Mouse (Mus musculus) kidney, adult 9 months (tissue): ENCODE data around the gene Gucd1.
"Not testable (repeated sequence)": the region's sequence is repeated elsewhere in the genome, so short reads cannot be mapped to it uniquely, and the experiment has no call there.

Experiments used
- DNase-seq: peaks from one replicate; pipeline ENCODE4 v3.0.0; 2022

Gene Gucd1

GRCm38 (mm10) chr10:75500345-75500744, 17.4 kb downstream of the Gucd1 start:
- no peak for DNase-seq

GRCm38 (mm10) chr10:75499791-75500190, 18.0 kb downstream of the Gucd1 start:
- DNase-seq, result no peak

- not testable (repeated sequence) for DNase-seq
Observed at GRCm38 (mm10) chr10:75499214-75499613, 18.6 kb downstream of the Gucd1 start.

GRCm38 (mm10) chr10:75495921-75496320, 21.9 kb downstream of the Gucd1 start:
- DNase-seq, result no peak

- peak; percentile 41 for DNase-seq
Observed at GRCm38 (mm10) chr10:75495304-75495703, 22.5 kb downstream of the Gucd1 start.

- DNase-seq, result no peak
Observed at GRCm38 (mm10) chr10:75491936-75492262, 25.9 kb downstream of the Gucd1 start.

GRCm38 (mm10) chr10:75491234-75491935, 26.4 kb downstream of the Gucd1 start:
- DNase-seq, result no peak

- no peak for DNase-seq
Observed at GRCm38 (mm10) chr10:75490731-75491130, 27.0 kb downstream of the Gucd1 start.

GRCm38 (mm10) chr10:75489522-75489921, 28.2 kb downstream of the Gucd1 start:
- DNase-seq, result no peak

- DNase-seq, result no peak
Observed at GRCm38 (mm10) chr10:75487131-75487530, 30.6 kb downstream of the Gucd1 start.

- peak; percentile 86 for DNase-seq
Observed at GRCm38 (mm10) chr10:75486086-75486979, 31.4 kb downstream of the Gucd1 start.

GRCm38 (mm10) chr10:75484767-75485166, 33.0 kb downstream of the Gucd1 start:
- peak; percentile 33 for DNase-seq

- no peak for DNase-seq
Observed at GRCm38 (mm10) chr10:75484066-75484465, 33.7 kb downstream of the Gucd1 start.

- DNase-seq, result no peak
Observed at GRCm38 (mm10) chr10:75482919-75483483, 34.8 kb downstream of the Gucd1 start.

GRCm38 (mm10) chr10:75482271-75482670, 35.5 kb downstream of the Gucd1 start:
- DNase-seq, result no peak

GRCm38 (mm10) chr10:75481703-75482102, 36.1 kb downstream of the Gucd1 start:
- no peak for DNase-seq

GRCm38 (mm10) chr10:75479955-75480354, 37.8 kb downstream of the Gucd1 start:
- DNase-seq, result no peak

GRCm38 (mm10) chr10:75477034-75477433, 40.7 kb downstream of the Gucd1 start:
- peak; percentile 35 for DNase-seq

- DNase-seq, result peak; percentile 42
Observed at GRCm38 (mm10) chr10:75475139-75475850, 42.5 kb downstream of the Gucd1 start.

- no peak for DNase-seq
Observed at GRCm38 (mm10) chr10:75474571-75474970, 43.2 kb downstream of the Gucd1 start.

GRCm38 (mm10) chr10:75473411-75473810, 44.4 kb downstream of the Gucd1 start:
- no peak for DNase-seq

- DNase-seq, result no peak
Observed at GRCm38 (mm10) chr10:75465781-75466550, 51.8 kb downstream of the Gucd1 start.
